Mouse (Mus musculus): Measurements from ENCODE around the gene Lenep.

Lenep gene

DNA sequence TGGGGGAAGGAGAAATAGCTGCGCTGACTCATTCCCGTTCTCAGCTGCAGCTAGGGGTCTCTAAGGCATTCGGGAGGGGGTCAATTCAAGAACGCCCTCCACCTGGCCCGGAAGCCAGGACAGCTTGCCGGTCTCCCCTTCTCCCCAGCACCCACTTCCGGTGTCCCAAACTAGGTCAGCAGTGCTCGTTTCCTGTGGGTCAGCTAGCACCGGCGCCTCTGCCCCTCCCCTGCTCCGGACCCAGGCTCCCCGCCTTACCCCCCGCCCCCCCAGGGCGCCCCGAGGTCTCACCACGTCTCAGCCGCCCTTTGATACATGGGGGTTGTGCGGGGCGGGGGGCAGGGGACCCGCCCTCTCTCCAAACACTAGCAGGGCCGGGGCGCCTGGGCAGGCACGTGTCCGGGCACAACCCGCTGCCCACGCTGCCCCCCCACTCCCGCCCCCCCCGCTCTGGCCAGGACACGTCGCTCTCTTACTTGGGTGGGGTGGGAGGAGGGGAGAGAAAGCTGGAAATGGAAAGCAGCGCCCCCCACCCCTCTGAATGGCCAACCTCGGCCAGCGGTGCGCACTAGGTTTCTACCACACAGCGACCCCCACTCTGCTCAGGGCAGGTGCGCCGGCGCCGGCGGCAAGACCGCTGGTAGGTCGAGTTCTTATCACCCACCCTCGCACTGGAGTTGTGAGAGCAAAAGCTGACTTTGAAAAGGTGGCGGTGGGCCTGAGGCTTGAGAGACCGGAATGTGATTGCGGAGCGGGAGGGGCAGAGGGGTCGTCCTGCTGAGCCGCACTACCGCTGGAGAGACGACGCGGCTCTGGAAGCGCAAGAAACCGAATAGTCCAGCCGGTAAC is 10.7 kb downstream of the Lenep start:
- peak; percentile 85 for DNase-seq (ENCODE audit: low read depth, low spot score)

DNA sequence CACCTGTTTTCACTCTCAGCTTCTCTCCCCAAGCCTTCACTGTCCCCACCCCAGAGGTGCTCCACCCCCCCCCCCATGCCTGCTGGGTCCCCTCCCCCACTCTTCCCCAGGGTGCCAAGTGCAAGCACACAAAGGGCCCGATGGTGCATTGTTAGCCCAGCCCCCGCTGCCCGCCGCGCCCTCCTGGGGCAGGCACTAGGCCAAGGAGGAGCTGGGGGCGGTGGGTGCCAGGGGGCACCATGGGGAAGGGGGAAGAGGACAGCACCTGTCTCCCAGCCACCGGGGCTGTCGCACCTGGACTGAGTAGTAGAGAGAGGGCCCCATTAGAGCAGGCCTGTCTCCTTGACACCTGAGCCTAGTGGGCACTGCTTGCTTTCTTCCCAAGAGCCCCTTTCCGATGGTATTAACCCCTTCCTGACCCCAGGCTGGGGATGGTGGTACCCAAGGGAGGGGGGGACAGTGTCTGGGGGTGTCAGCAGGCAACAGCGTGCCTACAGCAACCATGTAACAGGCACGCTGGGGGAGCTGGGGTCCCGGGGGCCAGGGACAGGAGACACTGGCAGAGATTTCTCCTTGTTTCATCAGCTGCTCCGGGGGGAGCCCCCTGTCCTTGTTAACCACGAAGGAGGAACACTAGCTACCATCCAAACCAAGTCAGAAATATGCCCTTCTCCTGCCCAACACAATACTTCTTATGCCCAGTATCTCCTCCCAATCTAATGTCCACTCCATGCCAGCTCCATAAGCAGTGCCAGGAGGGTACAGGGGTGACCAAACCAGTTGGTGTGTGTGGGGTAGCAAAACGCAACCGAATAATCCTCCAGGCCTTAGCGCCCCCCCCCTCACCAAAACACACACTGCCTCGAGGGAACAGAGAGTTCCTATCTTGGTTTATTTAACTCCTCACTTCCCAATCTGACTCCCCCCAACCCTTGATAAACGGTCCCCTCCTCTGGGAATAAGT is 11.6 kb downstream of the Lenep start:
- DNase-seq (ENCODE audit: low read depth, low spot score): peak; percentile 85

GRCm38 (mm10) chr3:89390111-89390515 is 12.5 kb downstream of the Lenep start:
- peak; percentile 83 for DNase-seq (ENCODE audit: low read depth, low spot score)

DNA sequence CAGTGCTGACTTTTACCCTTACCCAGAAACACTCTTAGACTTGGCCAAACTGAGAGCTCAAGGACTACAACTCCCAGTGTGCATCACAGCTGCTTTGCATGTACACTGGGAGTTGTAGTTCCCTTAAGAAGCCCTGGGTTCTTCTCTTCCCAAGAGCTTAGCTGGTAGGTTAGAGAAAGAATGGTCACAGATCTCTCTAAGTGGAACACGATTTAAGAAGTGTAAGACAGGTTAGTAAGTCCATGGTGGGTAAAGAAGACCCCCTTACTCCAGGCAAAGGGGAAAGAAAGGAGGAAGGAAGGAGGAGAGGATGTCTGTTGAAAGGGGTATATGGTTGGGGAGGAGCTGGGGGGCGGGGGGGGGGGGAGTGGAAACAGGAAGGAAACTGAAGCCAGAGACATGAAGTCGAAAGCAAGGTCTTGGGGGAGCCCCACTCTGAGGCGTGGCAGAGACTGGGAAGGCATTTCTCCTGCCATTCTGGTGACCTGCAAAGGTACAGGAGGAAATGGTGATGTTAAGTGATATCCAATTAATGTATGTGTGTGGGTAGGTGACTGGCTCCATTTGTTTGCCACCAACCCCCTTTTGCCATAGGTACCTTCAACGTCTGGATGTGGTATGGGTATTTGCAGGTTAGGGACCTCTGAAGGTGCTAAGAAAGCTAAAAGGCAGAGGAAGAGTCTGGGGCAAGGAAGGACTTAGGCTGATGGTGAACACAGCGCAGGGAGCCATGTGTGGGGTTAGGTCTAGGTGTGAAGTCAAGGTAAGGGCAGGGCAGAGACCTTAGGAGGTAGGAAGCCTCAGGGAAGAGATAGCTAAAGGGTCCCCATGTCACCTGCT is 13.5 kb downstream of the Lenep start:
- DNase-seq (ENCODE audit: low read depth, low spot score): peak; percentile 82

DNA sequence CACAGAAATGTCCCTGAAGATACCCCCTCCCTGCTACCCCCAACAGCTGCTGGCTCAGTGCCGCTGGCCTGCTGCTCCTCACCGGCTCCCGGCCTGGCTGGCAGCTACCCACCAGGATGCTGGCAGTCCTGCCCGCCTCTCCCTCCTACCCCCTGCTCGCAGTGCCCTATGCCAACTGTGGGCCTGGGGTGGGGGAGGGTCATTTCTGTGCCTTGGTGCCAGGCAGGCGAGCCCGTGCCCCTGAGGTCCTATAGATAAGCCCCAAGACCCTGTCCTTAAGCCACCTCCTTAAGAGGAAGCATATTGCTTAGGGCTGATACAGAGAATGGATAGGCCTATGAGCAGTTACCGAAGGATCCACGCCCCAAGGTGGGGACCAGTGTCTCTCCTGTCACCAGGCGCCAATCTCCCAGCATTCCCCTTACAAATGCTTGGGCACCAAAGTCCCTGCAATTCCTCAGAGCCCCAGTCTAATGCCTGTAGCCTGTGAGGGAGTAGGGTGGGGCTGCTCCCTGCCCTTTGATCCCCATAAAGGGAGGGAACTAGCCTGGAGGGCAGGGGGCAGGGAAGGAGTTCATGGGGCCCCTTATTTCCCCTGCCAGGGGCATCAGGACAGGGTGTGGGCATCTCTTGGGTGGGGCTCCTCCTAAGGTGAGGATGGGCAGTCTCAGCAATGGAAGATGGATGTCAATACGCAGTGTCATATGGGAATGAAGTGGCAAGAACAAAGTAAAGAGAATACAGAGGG is 14.3 kb downstream of the Lenep start:
- no peak for DNase-seq (ENCODE audit: low read depth, low spot score)

DNA sequence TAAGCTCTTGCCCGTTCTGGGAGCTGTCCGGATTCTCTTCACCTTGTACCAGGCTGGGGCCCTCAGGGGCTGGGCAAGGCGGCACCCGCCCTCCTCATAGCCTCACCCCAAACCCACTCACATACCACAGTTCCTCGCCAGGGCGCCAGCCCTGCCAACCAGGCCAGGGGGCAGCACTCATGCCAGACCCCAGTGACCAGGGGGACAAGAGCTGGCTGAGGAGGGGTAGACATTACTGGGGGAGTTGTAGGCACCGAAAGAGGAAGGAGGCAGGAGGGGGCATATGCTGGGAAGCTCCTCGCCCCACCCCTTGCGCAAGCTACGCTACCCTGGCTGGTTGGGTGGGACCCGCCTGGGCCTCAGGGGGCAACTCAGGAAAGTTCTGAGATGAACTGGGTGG is 15.0 kb downstream of the Lenep start:
- DNase-seq (ENCODE audit: low read depth, low spot score): no peak

DNA sequence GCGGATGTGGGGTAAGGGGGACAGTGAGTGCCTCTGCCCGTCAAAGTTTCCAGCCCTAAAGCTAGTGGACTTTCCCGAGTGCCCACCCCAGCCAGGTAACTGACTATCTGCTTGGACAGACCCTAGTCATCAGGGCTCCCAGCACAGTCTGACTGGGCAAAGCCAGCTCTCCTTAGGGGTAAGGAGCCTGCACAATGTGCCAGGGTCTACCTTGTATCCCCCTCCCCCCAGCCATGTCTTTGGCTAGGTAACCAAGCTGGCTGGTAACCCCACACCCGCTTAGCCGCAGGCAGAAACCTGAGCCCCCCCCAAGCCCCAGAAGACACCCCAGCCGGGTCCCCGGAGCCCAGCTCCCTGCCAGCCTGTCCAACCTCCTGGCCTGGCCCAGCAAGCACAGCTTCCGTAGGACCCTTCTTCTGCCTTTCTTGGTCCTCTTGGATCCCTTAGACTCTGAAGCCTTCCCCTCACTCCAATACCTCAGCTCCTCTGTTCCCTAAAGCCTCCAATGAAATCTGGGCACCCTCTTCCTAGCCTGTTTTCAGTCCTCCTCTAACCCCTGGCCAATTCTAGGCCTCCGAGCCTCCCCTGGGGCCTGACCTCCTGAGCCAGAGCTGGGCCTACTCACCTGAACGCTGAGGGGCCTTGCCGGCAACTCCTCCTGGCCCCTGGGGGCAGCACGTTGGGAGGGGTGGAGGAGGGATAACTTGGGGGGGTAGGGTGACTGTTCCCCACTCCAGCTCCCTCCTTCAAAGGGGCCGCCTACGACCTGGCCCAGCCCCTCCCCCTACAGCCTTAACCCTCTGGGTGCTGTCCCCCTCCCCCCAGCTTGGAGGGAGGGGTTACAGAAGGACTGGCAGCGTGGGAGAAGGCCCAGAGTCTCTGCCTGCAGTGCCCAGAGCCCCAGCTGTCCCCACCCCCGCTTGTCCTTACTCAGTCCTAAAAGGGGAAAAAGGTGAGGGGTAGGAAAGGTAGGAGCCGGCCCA is 15.9 kb downstream of the Lenep start:
- no peak for DNase-seq (ENCODE audit: low read depth, low spot score)

GRCm38 (mm10) chr3:89385451-89385850 is 17.1 kb downstream of the Lenep start:
- no peak for DNase-seq (ENCODE audit: low read depth, low spot score)

- DNase-seq (ENCODE audit: low read depth, low spot score): no peak
These were observed 18.1 kb downstream of the Lenep start for GRCm38 (mm10) chr3:89384331-89385076.

DNA sequence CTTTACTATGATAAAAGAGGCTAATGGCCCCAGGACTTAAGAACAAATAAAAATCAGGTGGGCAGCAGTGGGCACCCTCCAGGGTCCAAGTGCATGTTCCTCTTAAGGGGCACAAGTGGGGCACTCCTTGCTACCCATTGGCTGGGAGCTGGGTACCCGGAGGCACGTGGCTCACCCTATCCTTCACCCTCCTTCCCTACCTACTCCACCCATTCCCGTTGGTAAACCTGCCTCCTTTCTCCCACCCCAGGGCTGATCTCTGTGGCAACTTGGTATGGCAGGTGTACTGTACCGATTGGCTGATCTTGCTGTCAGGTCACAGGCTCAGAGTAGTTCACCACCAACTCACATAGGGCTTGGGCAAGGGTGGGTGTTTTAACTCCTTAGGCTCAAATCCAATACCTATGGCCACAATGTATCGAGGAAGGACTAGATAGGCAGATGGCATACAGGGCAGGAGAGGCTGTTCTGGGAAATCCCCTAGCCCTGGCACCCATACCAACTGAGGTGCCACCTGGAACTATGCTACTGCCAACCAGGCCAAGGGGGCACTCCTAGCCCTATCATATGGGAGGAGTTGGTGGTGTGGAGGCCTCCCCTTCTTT is 18.8 kb downstream of the Lenep start:
- DNase-seq (ENCODE audit: low read depth, low spot score): no peak

DNA sequence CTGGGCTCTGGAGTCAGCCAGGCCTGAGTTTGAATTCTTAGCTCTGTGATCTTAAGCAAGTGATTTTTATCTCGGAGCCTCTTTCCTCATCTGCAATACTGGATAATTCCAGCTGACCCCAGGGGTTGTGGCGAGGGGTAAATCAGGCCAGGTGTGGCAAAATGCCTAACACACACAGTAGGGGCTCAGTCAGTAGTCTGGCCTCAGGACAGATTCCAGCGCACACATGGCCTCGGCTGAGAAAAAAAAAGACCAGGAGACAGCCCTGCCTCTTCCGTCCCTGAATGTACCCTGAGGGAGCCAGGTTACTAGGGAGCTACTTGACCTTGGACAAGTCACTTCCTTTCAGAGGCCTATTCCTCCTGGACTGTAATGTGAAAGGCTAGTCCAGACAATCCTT is 19.6 kb downstream of the Lenep start:
- no peak for DNase-seq (ENCODE audit: low read depth, low spot score)

- no peak for DNase-seq (ENCODE audit: low read depth, low spot score)
These were observed 20.3 kb downstream of the Lenep start for GRCm38 (mm10) chr3:89382033-89382882.

DNA sequence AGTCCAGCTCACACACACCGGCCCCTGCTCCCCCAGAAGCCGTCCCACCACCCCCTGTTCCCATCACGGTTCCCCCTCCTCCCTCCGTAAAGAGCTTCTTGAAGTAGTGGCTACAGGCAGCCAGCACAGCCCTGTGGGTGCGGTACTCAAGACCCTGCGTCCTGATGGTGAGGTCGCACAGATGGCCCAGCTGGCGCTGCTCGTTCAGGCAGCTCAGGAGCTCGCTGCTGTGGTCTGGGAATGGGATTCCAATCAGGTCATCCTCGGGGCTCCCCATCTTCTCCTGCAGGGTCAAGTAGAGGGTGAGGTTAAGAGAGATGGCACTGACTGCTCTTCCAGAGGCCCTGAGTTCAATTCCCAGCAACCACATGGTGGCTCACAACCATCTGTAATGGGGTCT is 21.4 kb downstream of the Lenep start:
- DNase-seq (ENCODE audit: low read depth, low spot score): no peak

- DNase-seq (ENCODE audit: low read depth, low spot score): no peak
These were observed 21.9 kb downstream of the Lenep start for GRCm38 (mm10) chr3:89380711-89381110.

DNA sequence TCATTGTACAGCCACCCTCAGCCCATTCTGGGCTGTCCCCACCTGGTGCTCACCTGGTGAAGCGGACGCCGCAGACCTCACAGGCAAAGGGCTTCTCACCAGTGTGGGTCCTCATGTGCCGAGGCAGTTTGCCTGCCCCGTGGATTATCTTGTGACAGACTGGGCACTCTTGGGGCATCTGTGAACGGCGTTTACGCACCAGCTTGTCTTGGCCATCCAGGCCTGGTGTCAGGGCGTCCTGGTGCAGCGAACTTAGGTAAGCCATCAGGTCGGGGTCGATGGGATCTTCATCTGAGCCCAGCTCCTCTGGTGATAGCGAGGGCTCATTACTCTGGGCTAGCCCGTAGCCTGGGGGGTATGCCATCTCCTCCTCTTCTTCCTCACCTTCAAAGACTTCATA is 22.3 kb downstream of the Lenep start:
- DNase-seq (ENCODE audit: low read depth, low spot score): no peak

- no peak for DNase-seq (ENCODE audit: low read depth, low spot score)
These were observed 23.0 kb downstream of the Lenep start for GRCm38 (mm10) chr3:89379388-89380131.
